Mouse (Mus musculus) heart, postnatal 10 days (tissue): ENCODE measurements around the gene Slco1a5. TPM values are rescaled to one million over a fixed set of nuclear protein-coding genes. Genes with fewer than 3 reads are reported as not detected.
"Not testable (repeated sequence)": the region's sequence is repeated elsewhere in the genome, so short reads cannot be mapped to it uniquely, and the experiment has no call there.

Source experiments
- DNase-seq, 2 experiments: peaks; one replicate each; pipeline ENCODE4 v3.0.0; 2021
- intact Hi-C: fragments of 180-260 bp; cut with DNase I; formaldehyde crosslinking; loops from one replicate; pipeline ENCODE4 v1.15.1; 2025
- total RNA-seq, 2 experiments: library from RNA; stranded (reverse); gene quantifications; 2 replicates each; pipeline ENCODE4 v1.2.3; 2021

Slco1a5 gene
- total RNA-seq: not detected

- no peak for DNase-seq
- intact Hi-C loops: no loop called here
Observed at GRCm38 (mm10) chr6:142322881-142323280, at the start of gene Slco1a5. Slco1a5 (minus strand) TSS chr6:142322981.

GRCm38 (mm10) chr6:142369568-142369967, 46.8 kb upstream of the Slco1a5 start:
- no peak for DNase-seq
- intact Hi-C loops: no loop called here

- DNase-seq: no peak
- intact Hi-C loops: no loop called here
Observed at GRCm38 (mm10) chr6:142367565-142367964, 44.8 kb upstream of the Slco1a5 start.

GRCm38 (mm10) chr6:142366473-142367018, 43.8 kb upstream of the Slco1a5 start:
- no peak for DNase-seq
- intact Hi-C loops: no loop called here

GRCm38 (mm10) chr6:142365742-142366472, 43.1 kb upstream of the Slco1a5 start:
- DNase-seq: no peak
- intact Hi-C loops: no loop called here

- intact Hi-C loops: loop anchor here (5.0 kb wide), 1 partner anchor 154 kb away; no protein-coding TSS in a partner anchor
- DNase-seq: peak in 1 of 2 experiments; percentile 29
Observed at GRCm38 (mm10) chr6:142363019-142363576, 40.3 kb upstream of the Slco1a5 start.

- DNase-seq: no peak
- intact Hi-C loops: loop anchor here (5.0 kb wide), 1 partner anchor 155 kb away; no protein-coding TSS in a partner anchor
Observed at GRCm38 (mm10) chr6:142362036-142362435, 39.3 kb upstream of the Slco1a5 start.

- intact Hi-C loops: no loop called here
- no peak for DNase-seq
Observed at GRCm38 (mm10) chr6:142357106-142357505, 34.3 kb upstream of the Slco1a5 start.

- intact Hi-C loops: not testable (repeated sequence)
Observed at GRCm38 (mm10) chr6:142352099-142352498, 29.3 kb upstream of the Slco1a5 start.

GRCm38 (mm10) chr6:142347431-142348385, 24.9 kb upstream of the Slco1a5 start:
- no peak for DNase-seq
- intact Hi-C loops: loop anchor here (5.0 to 10.0 kb wide), 2 partner anchors 40 to 863 kb away; partner anchors contain the start of genes Golt1b and Recql

More at GRCm38 (mm10) chr6:142352099-142352498, 29.3 kb upstream of the Slco1a5 start:
- DNase-seq: not testable (repeated sequence)

- intact Hi-C loops: loop anchor here (5.0 to 10.0 kb wide), 2 partner anchors 41 to 862 kb away; partner anchors contain the start of genes Golt1b and Recql
- DNase-seq: no peak
Observed at GRCm38 (mm10) chr6:142346181-142347110, 23.7 kb upstream of the Slco1a5 start.

GRCm38 (mm10) chr6:142345440-142346038, 22.8 kb upstream of the Slco1a5 start, which contains the start of gene Pyroxd1:
Pyroxd1 (plus strand) TSS chr6:142345654.
- DNase-seq: peak; percentile 88 to 89
- intact Hi-C loops: loop anchor here (5.0 to 10.0 kb wide), 2 partner anchors 42 to 861 kb away; partner anchors contain the start of genes Golt1b and Recql

- peak; percentile 14 to 52 for DNase-seq
- intact Hi-C loops: loop anchor here (10.0 kb wide), 1 partner anchor 859 kb away; no protein-coding TSS in a partner anchor
Observed at GRCm38 (mm10) chr6:142343561-142343960, 20.8 kb upstream of the Slco1a5 start.

- intact Hi-C loops: no loop called here
- no peak for DNase-seq
Observed at GRCm38 (mm10) chr6:142339576-142339975, 16.8 kb upstream of the Slco1a5 start.

GRCm38 (mm10) chr6:142338961-142339360, 16.2 kb upstream of the Slco1a5 start:
- intact Hi-C loops: no loop called here
- no peak for DNase-seq

GRCm38 (mm10) chr6:142329201-142329600, 6.4 kb upstream of the Slco1a5 start:
- DNase-seq: no peak
- intact Hi-C loops: no loop called here

- intact Hi-C loops: no loop called here
- DNase-seq: no peak
Observed at GRCm38 (mm10) chr6:142326598-142326997, 3.8 kb upstream of the Slco1a5 start.

GRCm38 (mm10) chr6:142317106-142317505, 5.7 kb downstream of the Slco1a5 start:
- DNase-seq: no peak
- intact Hi-C loops: no loop called here

- no peak for DNase-seq
Observed at GRCm38 (mm10) chr6:142314285-142314684, 8.5 kb downstream of the Slco1a5 start.

More at GRCm38 (mm10) chr6:142314285-142314684, 8.5 kb downstream of the Slco1a5 start:
- intact Hi-C loops: no loop called here
